Mouse (Mus musculus) kidney, embryonic 14.5 days (tissue): ENCODE data around the gene Aktip. TPM values are rescaled to one million over a fixed set of nuclear protein-coding genes. Genes with fewer than 3 reads are reported as not detected.

Experiments used
- ATAC-seq: fragments of 200-750 bp; cut with Nextera tagmentation; 2 replicates; pipeline ENCODE4 v1.8.0; 2017; ENCODE audit warnings: moderate number of reproducible peaks, mild to moderate bottlenecking, moderate TSS enrichment, moderate library complexity; ENCODE audit not compliant: low FRiP score, low TSS enrichment
- H3K27ac ChIP-seq: fragments of 300-500 bp; sonication (generic); 2 replicates; pipeline ENCODE4 v1.5.1; 2014; ENCODE audit warnings: low read depth, mild to moderate bottlenecking, low read length, moderate library complexity, mixed read lengths
- H3K27me3 ChIP-seq: fragments of 300-500 bp; sonication (generic); 2 replicates; pipeline ENCODE4 v1.6.1; 2014; ENCODE audit warnings: mild to moderate bottlenecking, low read length; ENCODE audit not compliant: control insufficient read depth, insufficient read depth
- H3K36me3 ChIP-seq: fragments of 300-500 bp; sonication (generic); 2 replicates; pipeline ENCODE4 v1.6.1; 2014; ENCODE audit warnings: low read length, mixed read lengths; ENCODE audit not compliant: control insufficient read depth, insufficient read depth
- H3K4me1 ChIP-seq: fragments of 300-500 bp; sonication (generic); 2 replicates; pipeline ENCODE4 v1.6.1; 2014; ENCODE audit warnings: low read length, mixed read lengths; ENCODE audit not compliant: control insufficient read depth, insufficient read depth
- H3K4me2 ChIP-seq: fragments of 300-500 bp; sonication (generic); replicated peaks from 2 replicates; pipeline ENCODE4 v1.6.1; 2014; ENCODE audit warnings: low read depth, mild to moderate bottlenecking, low read length
- H3K4me3 ChIP-seq: fragments of 300-500 bp; sonication (generic); 2 replicates; pipeline ENCODE4 v1.5.1; 2014; ENCODE audit warnings: mild to moderate bottlenecking, low read length
- H3K9ac ChIP-seq: fragments of 300-500 bp; sonication (generic); 2 replicates; pipeline ENCODE4 v1.6.1; 2014; ENCODE audit warnings: low read depth, mild to moderate bottlenecking, low read length, moderate library complexity
- H3K9me3 ChIP-seq: fragments of 300-500 bp; sonication (generic); 2 replicates; pipeline ENCODE4 v1.6.1; 2016; ENCODE audit warnings: low read length; ENCODE audit not compliant: control insufficient read depth
- WGBS: fragments of 180-500 bp; shearing (Covaris S2); extraction: QIAGEN DNeasy Blood & Tissue Kit; methylation state at CpG from one replicate; pipeline ENCODE4 v1.1.7; 2014; 5-methylcytosine and 5-hydroxymethylcytosine counted together
- polyA plus RNA-seq: library from polyadenylated mRNA; unstranded; fragments of >200 nt; fragmentation: Nextera tagmentation; extraction: Ambion mirVana; gene quantifications from 2 replicates; pipeline ENCODE4 v1.2.1, GENCODE M21; 2014

The Aktip gene
- polyA plus RNA-seq, 1 experiment from 2014 or later = 69.5 TPM

DNA sequence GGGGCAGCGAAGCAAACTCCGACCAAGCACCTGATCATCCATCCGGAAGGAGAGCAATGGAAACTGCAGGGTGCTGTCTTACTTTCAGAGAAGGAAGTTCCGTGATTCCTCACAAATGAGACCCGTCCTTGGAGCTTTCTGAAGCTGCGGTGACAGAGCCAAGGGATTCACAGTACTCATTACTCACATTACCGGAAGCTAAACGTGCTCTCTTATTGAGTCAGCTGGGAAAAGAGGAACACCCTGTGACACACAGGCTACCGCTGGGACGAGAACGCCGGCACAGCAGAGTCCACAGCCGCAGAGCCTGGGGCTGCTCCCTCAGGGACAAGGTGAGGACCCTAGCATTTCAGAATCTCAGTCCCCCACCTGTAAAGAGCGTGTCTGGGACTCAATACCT lies 23.6 kb downstream of the Aktip start:
- ATAC-seq = no peak
- Histone ChIP-seq H3K9me3 (no peaks in the 10 kb centered on the region), H3K4me2 (no peak overlapping the region), H3K27me3 (no peaks in the 10 kb centered on the region), H3K9ac (no peak overlapping the region), H3K4me3 (no peak overlapping the region), H3K4me1 (no peaks in the 10 kb centered on the region), H3K27ac (no peak overlapping the region), H3K36me3 (no peaks in the 10 kb centered on the region)
- WGBS = 77% methylated on average over 14 of the region's 14 CpGs

DNA sequence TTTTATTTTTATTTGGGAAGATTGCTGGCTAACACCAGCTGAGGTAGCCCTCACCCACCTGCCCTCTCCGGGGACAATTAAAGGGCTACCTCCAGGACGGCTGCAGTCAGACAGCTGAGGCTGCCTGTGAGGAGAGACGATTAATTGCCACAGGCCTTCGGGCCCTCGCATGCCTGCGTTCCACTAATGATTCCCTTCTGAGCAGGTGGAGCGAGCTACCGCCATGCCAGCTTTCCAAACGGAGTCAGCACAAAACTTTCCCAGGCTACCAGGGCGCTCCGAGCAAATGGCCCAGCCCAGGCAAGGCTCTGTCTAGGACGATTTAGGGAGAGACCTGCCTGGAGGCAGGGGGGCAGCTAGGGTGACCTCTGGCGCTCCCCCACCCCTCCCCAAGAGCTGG lies 28.2 kb downstream of the Aktip start:
- H3K9me3 ChIP-seq = no peaks in the 10 kb centered on the region
- WGBS = 35% methylated on average over 13 of the region's 13 CpGs
- no peak overlapping the region for H3K27ac ChIP-seq
- 0 out of 2 replicates have a peak, but pooled peaks cover 3% of the 10 kb centered on the region for H3K4me1 ChIP-seq
- no peak overlapping the region for H3K4me3 ChIP-seq
- H3K36me3 ChIP-seq = no peaks in the 10 kb centered on the region
- H3K9ac ChIP-seq = no peak overlapping the region
- no peak overlapping the region for H3K4me2 ChIP-seq
- no peaks in the 10 kb centered on the region for H3K27me3 ChIP-seq
- no peak for ATAC-seq

DNA sequence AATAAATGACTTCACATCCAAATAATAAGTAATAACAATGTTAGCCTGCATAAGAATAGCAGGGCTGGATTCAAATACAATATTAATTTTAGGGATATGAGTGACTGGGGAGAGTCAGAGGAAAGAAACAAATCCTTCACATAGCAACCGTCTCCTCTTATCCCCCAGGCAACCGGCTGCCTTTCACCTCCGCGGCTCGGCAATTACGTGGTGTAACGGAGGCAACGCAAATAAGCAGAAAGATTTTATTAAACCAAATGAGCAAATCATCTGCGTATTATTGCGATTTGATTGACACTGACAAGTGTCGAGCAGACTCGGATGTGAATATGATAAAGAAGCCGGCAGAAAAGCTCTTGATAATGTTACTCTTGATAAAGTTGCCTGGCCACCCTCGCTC lies 28.9 kb downstream of the Aktip start:
- H3K4me1 ChIP-seq = 0 out of 2 replicates have a peak, but pooled peaks cover 3% of the 10 kb centered on the region
- H3K4me3 ChIP-seq = no peak overlapping the region
- no peak for ATAC-seq
- WGBS = 76% methylated on average over 14 of the region's 14 CpGs
- no peaks in the 10 kb centered on the region for H3K36me3 ChIP-seq
- H3K4me2 ChIP-seq = no peak overlapping the region
- H3K9ac ChIP-seq = no peak overlapping the region
- no peaks in the 10 kb centered on the region for H3K27me3 ChIP-seq
- H3K9me3 ChIP-seq = no peaks in the 10 kb centered on the region
- no peak overlapping the region for H3K27ac ChIP-seq

DNA sequence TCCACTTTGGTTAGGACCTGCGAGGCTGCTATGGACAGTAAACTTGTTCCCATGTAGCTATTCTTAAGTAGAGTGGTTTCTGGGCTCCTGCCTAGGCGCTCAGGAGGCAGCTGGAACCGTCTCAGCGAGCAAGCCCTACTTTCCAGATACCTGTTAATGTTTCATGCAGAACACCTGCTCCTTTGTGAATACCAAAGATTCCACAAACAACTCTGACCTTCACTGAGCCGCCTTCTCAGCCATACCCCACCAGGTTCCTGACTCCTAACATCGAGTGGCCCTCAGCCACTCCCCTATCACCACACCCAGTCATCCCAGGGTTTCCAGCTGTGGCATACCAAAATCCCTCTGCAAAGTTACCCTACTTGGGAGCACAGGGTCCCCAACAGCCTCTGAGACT lies 29.6 kb downstream of the Aktip start:
- Histone ChIP-seq H3K27ac (no peak overlapping the region), H3K27me3 (no peaks in the 10 kb centered on the region), H3K9me3 (no peaks in the 10 kb centered on the region; the same call in 1 of the 2 replicates), H3K4me1 (0 out of 2 replicates have a peak, but pooled peaks cover 3% of the 10 kb centered on the region), H3K9ac (no peak overlapping the region), H3K4me2 (no peak overlapping the region), H3K4me3 (no peak overlapping the region), H3K36me3 (no peaks in the 10 kb centered on the region)
- 60% methylated on average over 6 of the region's 6 CpGs for WGBS
- no peak for ATAC-seq

DNA sequence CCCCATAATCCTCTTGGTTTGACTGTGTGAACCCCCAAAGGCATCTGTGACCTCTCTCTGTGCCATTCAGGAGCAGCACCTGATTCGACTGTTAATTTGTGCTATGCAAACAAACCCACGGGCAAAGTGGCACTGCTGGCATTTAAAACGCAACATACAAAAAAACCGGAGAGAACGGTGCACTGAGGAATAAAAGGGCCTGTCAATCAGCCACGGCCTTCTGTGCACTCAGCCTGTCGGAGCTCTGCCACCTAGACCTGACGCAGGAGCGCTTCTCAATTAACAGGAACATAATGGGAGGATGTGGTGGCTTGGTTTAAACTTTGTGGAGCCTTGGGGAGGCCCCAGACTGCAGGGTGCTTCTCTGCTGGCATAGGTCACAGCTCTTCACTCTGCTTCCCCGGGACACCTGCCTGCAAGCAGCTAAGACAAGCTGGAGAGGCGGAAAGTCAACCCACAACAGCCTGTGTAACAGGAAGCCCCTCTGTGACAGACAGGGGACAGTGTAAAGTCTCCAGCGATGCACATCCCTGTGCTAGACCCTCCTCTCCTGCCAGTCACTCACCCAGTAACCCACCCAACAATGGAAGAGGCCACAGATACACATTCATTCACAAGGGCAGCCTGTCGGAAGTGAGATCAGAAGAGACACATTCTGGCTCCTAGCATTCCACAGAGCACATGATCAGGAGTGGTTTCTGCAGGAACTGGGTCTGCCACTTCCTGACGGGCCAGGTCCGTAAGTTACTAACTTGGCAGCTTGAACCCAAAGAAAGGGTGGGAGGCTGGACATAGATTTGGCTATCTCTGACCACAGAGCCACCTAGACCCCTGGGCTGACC lies 39.6 kb downstream of the Aktip start:
- peaks cover 2% of the 10 kb centered on the region for H3K9me3 ChIP-seq
- H3K36me3 ChIP-seq = no peaks in the 10 kb centered on the region
- H3K4me1 ChIP-seq = no peaks in the 10 kb centered on the region
- ATAC-seq = no peak
- no peak overlapping the region for H3K4me3 ChIP-seq
- no peaks in the 10 kb centered on the region for H3K27me3 ChIP-seq
- H3K4me2 ChIP-seq = no peak overlapping the region
- WGBS = 70% methylated on average over 15 of the region's 15 CpGs
- no peak overlapping the region for H3K27ac ChIP-seq
- H3K9ac ChIP-seq = no peak overlapping the region

DNA sequence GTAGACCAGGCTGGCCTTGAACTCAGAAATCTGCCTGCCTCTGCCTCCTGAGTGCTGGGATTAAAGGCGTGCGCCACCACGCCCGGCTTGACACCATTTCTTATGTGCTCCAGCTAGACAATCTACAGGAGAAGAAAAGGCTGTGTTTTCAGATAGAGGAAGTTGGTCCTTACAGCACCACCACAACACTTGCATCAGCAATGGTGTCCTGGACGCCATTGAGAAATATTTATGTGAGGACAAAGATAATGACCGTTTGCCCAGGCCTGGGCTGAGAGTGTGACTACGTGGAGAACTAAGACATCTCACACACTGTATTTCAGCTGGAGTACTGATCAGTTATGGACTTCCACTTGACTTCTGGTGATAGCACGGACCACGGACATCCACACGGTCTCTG lies 41.2 kb downstream of the Aktip start:
- H3K27ac ChIP-seq = no peak overlapping the region
- H3K9me3 ChIP-seq = peaks cover 2% of the 10 kb centered on the region
- WGBS = 95% methylated on average over 10 of the region's 10 CpGs
- ATAC-seq = no peak
- H3K4me2 ChIP-seq = no peak overlapping the region
- no peaks in the 10 kb centered on the region for H3K36me3 ChIP-seq
- no peak overlapping the region for H3K9ac ChIP-seq
- no peaks in the 10 kb centered on the region for H3K27me3 ChIP-seq
- H3K4me1 ChIP-seq = no peaks in the 10 kb centered on the region
- H3K4me3 ChIP-seq = no peak overlapping the region

DNA sequence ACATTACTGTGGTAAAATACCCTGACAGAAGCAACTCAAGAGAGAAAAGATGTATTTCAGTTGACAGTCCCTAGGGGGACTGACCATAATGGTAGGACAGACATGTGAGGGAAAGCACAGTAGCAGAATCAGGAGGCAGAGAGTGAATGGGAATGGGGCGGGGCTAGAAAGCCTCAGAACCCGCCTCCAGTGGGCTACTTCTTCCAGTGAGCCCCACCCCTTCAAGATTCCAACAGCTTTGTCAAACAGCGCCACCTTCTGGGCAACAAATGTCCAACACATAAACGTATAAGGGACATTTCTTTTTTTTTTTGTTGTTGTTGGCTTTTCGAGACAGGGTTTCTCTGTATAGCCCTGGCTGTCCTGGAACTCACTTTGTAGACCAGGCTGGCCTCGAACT lies 45.2 kb downstream of the Aktip start:
- H3K27ac ChIP-seq = no peak overlapping the region
- no peaks in the 10 kb centered on the region for H3K36me3 ChIP-seq
- no peak for ATAC-seq

DNA sequence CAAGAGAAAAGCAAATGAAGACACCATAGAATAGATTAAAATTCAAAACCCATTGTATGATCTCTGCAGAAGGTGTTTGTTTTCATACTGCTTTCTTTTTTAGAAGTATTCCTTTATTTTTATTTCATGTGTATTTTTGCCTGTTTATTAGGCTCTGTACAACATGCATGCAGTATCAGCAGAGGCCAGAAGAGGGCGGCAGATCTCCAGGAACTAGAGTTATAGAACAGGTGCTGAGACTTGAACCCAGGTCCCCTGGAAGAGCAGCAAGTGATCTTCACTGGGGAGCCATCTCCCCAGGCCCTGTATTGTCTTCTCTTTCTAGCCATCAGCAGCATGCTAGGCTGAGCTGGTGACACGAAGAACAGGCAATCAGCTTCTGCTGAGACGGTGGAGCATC lies 45.9 kb downstream of the Aktip start:
- 73% methylated on average over 3 of the region's 3 CpGs for WGBS
- Histone ChIP-seq H3K4me2 (no peak overlapping the region), H3K27ac (no peak overlapping the region), H3K36me3 (no peaks in the 10 kb centered on the region), H3K9ac (no peak overlapping the region), H3K4me1 (peaks cover 1% of the 10 kb centered on the region), H3K9me3 (peaks cover 5% of the 10 kb centered on the region), H3K27me3 (no peaks in the 10 kb centered on the region), H3K4me3 (no peak overlapping the region)
- ATAC-seq = no peak

More for the DNA sequence above, 45.2 kb downstream of the Aktip start:
- Histone ChIP-seq H3K4me1 (no peaks in the 10 kb centered on the region), H3K4me2 (no peak overlapping the region), H3K9me3 (peaks cover 5% of the 10 kb centered on the region), H3K9ac (no peak overlapping the region), H3K27me3 (no peaks in the 10 kb centered on the region), H3K4me3 (no peak overlapping the region)
- WGBS = 49% methylated on average over 6 of the region's 6 CpGs

DNA sequence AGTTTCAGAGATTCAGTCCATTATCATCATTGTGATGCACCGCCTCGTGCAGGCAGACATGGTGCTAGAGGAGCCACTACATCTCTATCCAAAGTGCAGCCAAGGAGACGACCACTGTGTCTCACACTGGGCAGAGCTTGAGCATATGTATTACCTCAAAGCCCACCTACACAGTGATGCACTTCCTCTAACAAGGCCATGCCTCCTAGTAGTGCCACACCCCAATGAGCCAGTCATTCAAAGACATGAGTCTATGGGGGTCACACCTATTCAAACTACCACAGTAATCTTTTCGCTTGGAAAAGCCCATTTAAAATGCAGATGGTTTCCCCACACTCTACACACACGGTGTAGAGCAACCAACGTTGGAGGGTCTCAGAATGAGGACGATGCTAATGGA lies 48.2 kb downstream of the Aktip start:
- H3K4me3 ChIP-seq = no peak overlapping the region
- peaks cover 12% of the 10 kb centered on the region for H3K4me1 ChIP-seq
- no peaks in the 10 kb centered on the region for H3K36me3 ChIP-seq
- H3K9me3 ChIP-seq = peaks cover 5% of the 10 kb centered on the region
- H3K4me2 ChIP-seq = no peak overlapping the region
- 88% methylated on average over 7 of the region's 7 CpGs for WGBS
- H3K27ac ChIP-seq = no peak overlapping the region
- no peaks in the 10 kb centered on the region for H3K27me3 ChIP-seq
- ATAC-seq = no peak
- no peak overlapping the region for H3K9ac ChIP-seq
